Mouse (Mus musculus): Measurements from ENCODE around the gene Wdr54. TPM values are rescaled to one million over a fixed set of nuclear protein-coding genes. Genes with fewer than 3 reads are reported as not detected.
"Not testable (repeated sequence)": the region's sequence is repeated elsewhere in the genome, so short reads cannot be mapped to it uniquely, and the experiment has no call there.

Gene Wdr54
- polyA plus RNA-seq, 1 experiment from 2014 or later: 7.0 TPM

- DNase-seq (ENCODE audit: low spot score) (no peak), ATAC-seq (ENCODE audit: low read depth) (peak; percentile 27; the same call in 1 of the 2 replicates)
- Histone ChIP-seq H3K36me3 (ENCODE audit: control insufficient read depth, insufficient read depth, low read length) (no peaks in the 10 kb centered on the region), H3K9me3 (ENCODE audit: control insufficient read depth, low read length) (no peaks in the 10 kb centered on the region), H3K4me1 (ENCODE audit: control insufficient read depth, insufficient read depth, low read length) (peaks cover 24% of the 10 kb centered on the region), H3K4me3 (ENCODE audit: low read depth, low read length) (peak overlapping the region; percentile 86), H3K4me2 (ENCODE audit: low read depth, low read length) (peak overlapping the region; percentile 82), H3K27me3 (replicated peaks; ENCODE audit: control insufficient read depth, insufficient read depth, low read length) (peaks cover 26% of the 10 kb centered on the region), H3K27ac (replicated peaks; ENCODE audit: low read depth, low read length) (peak overlapping the region; percentile 71; the same call in 1 of the 2 replicates), H3K9ac (ENCODE audit: low read depth, low read length) (peak overlapping the region; percentile 87)
- WGBS: 1% methylated on average over 6 of the region's 6 CpGs
Measured at GRCm38 (mm10) chr6:83165026-83165606, 8.9 kb upstream of the Wdr54 start.

GRCm38 (mm10) chr6:83162701-83163100 is 6.5 kb upstream of the Wdr54 start:
- H3K4me2 ChIP-seq (ENCODE audit: low read depth, low read length): peak overlapping the region; percentile 85
- no peak overlapping the region for H3K27ac ChIP-seq (replicated peaks; ENCODE audit: low read depth, low read length)
- H3K9ac ChIP-seq (ENCODE audit: low read depth, low read length): peak overlapping the region; percentile 61
- WGBS: under 1% methylated on average over 8 of the region's 8 CpGs
- peak; percentile 65 for DNase-seq (ENCODE audit: low spot score)
- no peaks in the 10 kb centered on the region for H3K36me3 ChIP-seq (ENCODE audit: control insufficient read depth, insufficient read depth, low read length)
- peaks cover 24% of the 10 kb centered on the region for H3K4me1 ChIP-seq (ENCODE audit: control insufficient read depth, insufficient read depth, low read length)
- peaks cover 27% of the 10 kb centered on the region for H3K27me3 ChIP-seq (replicated peaks; ENCODE audit: control insufficient read depth, insufficient read depth, low read length)
- H3K4me3 ChIP-seq (ENCODE audit: low read depth, low read length): peak overlapping the region; percentile 45
- H3K9me3 ChIP-seq (ENCODE audit: control insufficient read depth, low read length): no peaks in the 10 kb centered on the region
- no peak for ATAC-seq (ENCODE audit: low read depth)

- H3K4me2 ChIP-seq (ENCODE audit: low read depth, low read length): peak overlapping the region; percentile 85
- no peak for ATAC-seq (ENCODE audit: low read depth)
Measured at GRCm38 (mm10) chr6:83161921-83162641, 5.9 kb upstream of the Wdr54 start.

GRCm38 (mm10) chr6:83161442-83161841 is 5.2 kb upstream of the Wdr54 start:
- Histone ChIP-seq H3K27ac (replicated peaks; ENCODE audit: low read depth, low read length) (no peak overlapping the region), H3K36me3 (ENCODE audit: control insufficient read depth, insufficient read depth, low read length) (no peaks in the 10 kb centered on the region), H3K4me3 (ENCODE audit: low read depth, low read length) (peak overlapping the region; percentile 45), H3K9me3 (ENCODE audit: control insufficient read depth, low read length) (no peaks in the 10 kb centered on the region), H3K9ac (ENCODE audit: low read depth, low read length) (peak overlapping the region; percentile 61), H3K4me1 (ENCODE audit: control insufficient read depth, insufficient read depth, low read length) (peaks cover 17% of the 10 kb centered on the region), H3K27me3 (replicated peaks; ENCODE audit: control insufficient read depth, insufficient read depth, low read length) (peaks cover 27% of the 10 kb centered on the region), H3K4me2 (ENCODE audit: low read depth, low read length) (peak overlapping the region; percentile 85)
- DNase-seq (ENCODE audit: low spot score) (no peak), ATAC-seq (ENCODE audit: low read depth) (no peak)
- WGBS: 9% methylated on average over 19 of the region's 19 CpGs

More at GRCm38 (mm10) chr6:83161921-83162641, 5.9 kb upstream of the Wdr54 start:
- H3K9ac ChIP-seq (ENCODE audit: low read depth, low read length): peak overlapping the region; percentile 61
- no peaks in the 10 kb centered on the region for H3K36me3 ChIP-seq (ENCODE audit: control insufficient read depth, insufficient read depth, low read length)
- WGBS: under 1% methylated on average over 35 of the region's 49 CpGs
- no peak for DNase-seq (ENCODE audit: low spot score)
- H3K4me1 ChIP-seq (ENCODE audit: control insufficient read depth, insufficient read depth, low read length): peaks cover 23% of the 10 kb centered on the region
- peaks cover 27% of the 10 kb centered on the region for H3K27me3 ChIP-seq (replicated peaks; ENCODE audit: control insufficient read depth, insufficient read depth, low read length)
- no peaks in the 10 kb centered on the region for H3K9me3 ChIP-seq (ENCODE audit: control insufficient read depth, low read length)
- H3K4me3 ChIP-seq (ENCODE audit: low read depth, low read length): peak overlapping the region; percentile 45
- no peak overlapping the region for H3K27ac ChIP-seq (replicated peaks; ENCODE audit: low read depth, low read length)

GRCm38 (mm10) chr6:83159456-83159855 is 3.3 kb upstream of the Wdr54 start:
- not testable (repeated sequence) for ATAC-seq (ENCODE audit: low read depth)
- DNase-seq (ENCODE audit: low spot score): peak; percentile 91

GRCm38 (mm10) chr6:83155552-83156238 is 502 bp downstream of the Wdr54 start:
- WGBS: 9% methylated on average over 23 of the region's 23 CpGs
- H3K27me3 ChIP-seq (replicated peaks; ENCODE audit: control insufficient read depth, insufficient read depth, low read length): peaks cover 7% of the 10 kb centered on the region

More at GRCm38 (mm10) chr6:83159456-83159855, 3.3 kb upstream of the Wdr54 start:
- H3K9me3 ChIP-seq (ENCODE audit: control insufficient read depth, low read length); H3K27ac ChIP-seq (replicated peaks; ENCODE audit: low read depth, low read length); H3K4me2 ChIP-seq (ENCODE audit: low read depth, low read length); H3K36me3 ChIP-seq (ENCODE audit: control insufficient read depth, insufficient read depth, low read length); H3K9ac ChIP-seq (ENCODE audit: low read depth, low read length); H3K4me3 ChIP-seq (ENCODE audit: low read depth, low read length): not testable (repeated sequence)
- Histone ChIP-seq H3K27me3 (replicated peaks; ENCODE audit: control insufficient read depth, insufficient read depth, low read length) (peaks cover 27% of the 10 kb centered on the region), H3K4me1 (ENCODE audit: control insufficient read depth, insufficient read depth, low read length) (peaks cover 12% of the 10 kb centered on the region)
- 22% methylated on average over 3 of the region's 3 CpGs for WGBS

GRCm38 (mm10) chr6:83153485-83153884 is 2.7 kb downstream of the Wdr54 start:
- ATAC-seq (ENCODE audit: low read depth): no peak
- WGBS: 74% methylated on average over 5 of the region's 5 CpGs
- H3K36me3 ChIP-seq (ENCODE audit: control insufficient read depth, insufficient read depth, low read length): peaks cover 43% of the 10 kb centered on the region

More at GRCm38 (mm10) chr6:83155552-83156238, 502 bp downstream of the Wdr54 start:
- Histone ChIP-seq H3K4me3 (ENCODE audit: low read depth, low read length) (peak overlapping the region; percentile 52), H3K4me1 (ENCODE audit: control insufficient read depth, insufficient read depth, low read length) (no peaks in the 10 kb centered on the region), H3K27ac (replicated peaks; ENCODE audit: low read depth, low read length) (no peak overlapping the region), H3K9ac (ENCODE audit: low read depth, low read length) (peak overlapping the region; percentile 55), H3K36me3 (ENCODE audit: control insufficient read depth, insufficient read depth, low read length) (peaks cover 21% of the 10 kb centered on the region), H3K4me2 (ENCODE audit: low read depth, low read length) (peak overlapping the region; percentile 75), H3K9me3 (ENCODE audit: control insufficient read depth, low read length) (no peaks in the 10 kb centered on the region)
- peak; percentile 31 for ATAC-seq (ENCODE audit: low read depth)
- no peak for DNase-seq (ENCODE audit: low spot score)

GRCm38 (mm10) chr6:83153038-83153437 is 3.2 kb downstream of the Wdr54 start:
- no peak overlapping the region for H3K9ac ChIP-seq (ENCODE audit: low read depth, low read length)
- no peaks in the 10 kb centered on the region for H3K9me3 ChIP-seq (ENCODE audit: control insufficient read depth, low read length)
- no peak overlapping the region for H3K27ac ChIP-seq (replicated peaks; ENCODE audit: low read depth, low read length)
- ATAC-seq (ENCODE audit: low read depth) (no peak), DNase-seq (ENCODE audit: low spot score) (no peak)
- 78% methylated on average over 9 of the region's 12 CpGs for WGBS
- H3K36me3 ChIP-seq (ENCODE audit: control insufficient read depth, insufficient read depth, low read length): peaks cover 48% of the 10 kb centered on the region
- H3K4me2 ChIP-seq (ENCODE audit: low read depth, low read length): no peak overlapping the region
- H3K4me3 ChIP-seq (ENCODE audit: low read depth, low read length): no peak overlapping the region
- H3K4me1 ChIP-seq (ENCODE audit: control insufficient read depth, insufficient read depth, low read length): no peaks in the 10 kb centered on the region
- H3K27me3 ChIP-seq (replicated peaks; ENCODE audit: control insufficient read depth, insufficient read depth, low read length): no peaks in the 10 kb centered on the region

More at GRCm38 (mm10) chr6:83153485-83153884, 2.7 kb downstream of the Wdr54 start:
- Histone ChIP-seq H3K27ac (replicated peaks; ENCODE audit: low read depth, low read length) (no peak overlapping the region), H3K4me1 (ENCODE audit: control insufficient read depth, insufficient read depth, low read length) (no peaks in the 10 kb centered on the region), H3K9ac (ENCODE audit: low read depth, low read length) (no peak overlapping the region), H3K27me3 (replicated peaks; ENCODE audit: control insufficient read depth, insufficient read depth, low read length) (no peaks in the 10 kb centered on the region), H3K9me3 (ENCODE audit: control insufficient read depth, low read length) (no peaks in the 10 kb centered on the region), H3K4me2 (ENCODE audit: low read depth, low read length) (no peak overlapping the region), H3K4me3 (ENCODE audit: low read depth, low read length) (no peak overlapping the region)
- DNase-seq (ENCODE audit: low spot score): no peak

All from embryonic facial prominence, embryonic 14.5 days (tissue).